Mouse (Mus musculus) bone marrow macrophage, adult 2 months (primary cell): ENCODE results near the gene Ift46. TPM values are rescaled to one million over a fixed set of nuclear protein-coding genes. Genes with fewer than 3 reads are reported as not detected.

Source experiments
- H3K27ac ChIP-seq: 2 replicates; pipeline ENCODE4 v1.5.1; 2012; ENCODE audit warnings: low read depth, low read length; ENCODE audit not compliant: insufficient read depth
- H3K4me1 ChIP-seq: 2 replicates; pipeline ENCODE4 v1.6.1; 2012; ENCODE audit warnings: low read length; ENCODE audit not compliant: control insufficient read depth, insufficient read depth
- H3K4me3 ChIP-seq: 2 replicates; pipeline ENCODE4 v1.5.1; 2012; ENCODE audit warnings: mild to moderate bottlenecking, low read length, moderate library complexity; ENCODE audit not compliant: insufficient read depth
- CTCF ChIP-seq: IDR thresholded peaks from 2 replicates; pipeline ENCODE4 v1.5.1; 2012; ENCODE audit warnings: low read depth, mild to moderate bottlenecking, low read length, moderate library complexity
- POLR2A ChIP-seq: IDR thresholded peaks from 2 replicates; pipeline ENCODE4 v1.6.1; 2012; ENCODE audit warnings: mild to moderate bottlenecking, low read depth, low read length, borderline replicate concordance
- polyA plus RNA-seq: library from polyadenylated mRNA; stranded (reverse); fragments of >200 nt; gene quantifications from 2 replicates; pipeline ENCODE4 v1.2.4, GENCODE M21; 2012; ENCODE audit not compliant: missing spikeins, insufficient read depth, insufficient read length

The Ift46 gene
- polyA plus RNA-seq, 1 experiment, result 86.7 TPM

DNA sequence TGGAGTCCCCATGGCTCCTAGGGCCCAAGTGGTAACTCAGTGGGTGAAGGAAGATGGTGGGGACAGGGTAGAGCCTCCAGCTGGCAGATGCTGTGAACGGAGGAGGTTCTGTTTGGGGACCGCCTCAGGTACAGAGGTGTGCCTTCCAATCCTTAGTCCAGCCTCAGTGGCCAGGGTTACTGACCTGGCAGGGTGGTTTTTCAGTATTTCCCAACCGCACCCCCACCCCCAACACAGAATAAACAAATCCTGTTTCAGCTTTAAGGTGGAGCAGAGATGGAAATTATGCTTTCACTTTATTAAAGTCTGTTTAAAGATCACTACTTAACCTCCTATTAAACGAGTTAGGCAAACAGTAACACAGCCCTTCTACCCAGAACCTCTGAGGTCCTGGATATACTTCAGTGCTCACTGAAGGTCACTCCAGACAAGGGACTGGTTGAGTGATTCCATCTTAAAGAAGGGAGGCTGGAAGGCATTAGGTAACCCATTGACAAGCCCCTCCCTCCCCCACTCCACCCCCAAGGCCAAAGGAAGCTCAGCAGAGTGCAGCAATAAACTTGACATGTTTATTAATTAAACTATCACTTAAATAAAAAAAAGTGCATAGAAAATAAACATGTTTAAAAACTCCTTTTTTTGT lies 35.2 kb downstream of the Ift46 start, which contains the start of gene Ttc36:
Gene Ttc36 (minus strand): TSS at position 265 of the 643 bp plus-strand sequence.
- no peak for TF ChIP-seq POLR2A

GRCm38 (mm10) chr9:44804678-44805077 lies 37.0 kb downstream of the Ift46 start:
- H3K27ac ChIP-seq, result no peak overlapping the region
- H3K4me3 ChIP-seq, result no peak overlapping the region
- peaks cover 14% of the 10 kb centered on the region; the same call in 1 of the 2 replicates for H3K4me1 ChIP-seq
- TF ChIP-seq POLR2A (no peak), CTCF (no peak)

More for the DNA sequence above, 35.2 kb downstream of the Ift46 start, which contains the start of gene Ttc36:
- Histone ChIP-seq H3K27ac (no peak within 1 kb of the TSS), H3K4me1 (peaks cover 17% of the 10 kb centered on the region; the same call in 1 of the 2 replicates), H3K4me3 (no peak within 1 kb of the TSS)

DNA sequence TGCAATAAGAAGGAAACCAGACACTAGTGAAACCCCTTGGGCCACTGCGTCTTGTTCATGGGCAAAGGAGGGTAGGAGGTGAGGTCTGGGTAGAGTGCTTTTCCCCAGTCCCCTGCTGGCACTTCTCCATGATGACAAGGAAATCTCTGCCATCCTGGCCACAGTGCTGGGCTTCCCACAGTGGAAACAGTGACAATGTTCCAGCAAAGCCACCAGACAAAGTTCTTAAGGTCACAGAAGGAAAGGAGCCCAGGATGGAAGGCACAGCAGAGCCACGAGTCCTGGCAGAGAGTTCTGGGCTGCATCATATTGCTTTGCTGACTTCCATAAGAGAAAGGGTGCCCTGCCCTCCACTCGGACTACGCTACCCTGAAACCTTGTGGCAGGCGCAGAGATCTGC lies 37.8 kb downstream of the Ift46 start:
- TF ChIP-seq CTCF, result no peak

DNA sequence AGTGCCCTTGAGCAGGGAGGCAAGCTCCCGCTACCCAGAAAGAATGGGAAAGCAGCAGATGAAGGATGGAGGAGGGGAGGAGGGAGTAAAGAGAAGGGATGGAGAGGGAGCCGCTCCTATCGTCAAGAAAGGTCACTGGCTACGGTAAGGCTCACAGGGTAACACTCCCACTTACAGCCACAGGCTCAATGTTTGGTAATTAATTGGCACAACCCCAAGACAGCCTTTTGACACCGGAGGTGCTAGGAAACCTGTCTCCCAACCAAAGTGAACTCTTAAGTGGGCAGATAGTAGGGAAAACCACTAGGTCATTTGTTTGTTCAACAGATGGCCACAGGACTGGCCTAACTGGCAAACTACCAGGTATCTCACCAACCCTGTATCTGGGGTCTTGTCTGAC lies 39.4 kb downstream of the Ift46 start:
- H3K4me3 ChIP-seq, result no peak overlapping the region
- H3K27ac ChIP-seq, result no peak overlapping the region
- H3K4me1 ChIP-seq, result 0 out of 2 replicates have a peak, but pooled peaks cover under 1% of the 10 kb centered on the region
- TF ChIP-seq CTCF (no peak), POLR2A (no peak)

More for the DNA sequence above, 37.8 kb downstream of the Ift46 start:
- Histone ChIP-seq H3K4me1 (peaks cover 7% of the 10 kb centered on the region; the same call in 1 of the 2 replicates), H3K27ac (no peak overlapping the region), H3K4me3 (no peak overlapping the region)

- TF ChIP-seq CTCF, result no peak
- TF ChIP-seq POLR2A, result no peak
These were observed 40.1 kb downstream of the Ift46 start for GRCm38 (mm10) chr9:44807778-44808177.

DNA sequence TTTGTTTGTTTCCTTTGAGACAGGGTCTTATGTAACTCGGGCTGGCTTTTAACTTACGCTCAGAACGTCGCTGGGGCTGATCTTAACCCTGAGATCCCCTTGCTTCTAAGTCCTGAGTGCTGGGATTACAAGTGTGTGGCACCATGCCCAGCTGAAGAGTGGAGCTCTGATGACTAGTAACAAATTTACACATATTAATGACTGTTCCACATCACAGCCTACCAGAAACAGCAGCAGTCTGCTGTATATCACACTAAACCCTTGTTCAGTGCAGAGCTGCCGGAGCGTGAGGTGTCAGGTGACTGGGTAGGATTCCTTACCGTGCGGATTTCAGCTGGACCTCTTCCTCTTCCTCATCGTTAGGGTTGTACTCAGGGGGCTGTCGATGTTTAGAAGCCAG lies 42.6 kb downstream of the Ift46 start:
- no peaks in the 10 kb centered on the region for H3K4me1 ChIP-seq
- TF ChIP-seq CTCF (no peak), POLR2A (no peak)

More at GRCm38 (mm10) chr9:44807778-44808177, 40.1 kb downstream of the Ift46 start:
- no peak overlapping the region for H3K27ac ChIP-seq
- no peaks in the 10 kb centered on the region for H3K4me1 ChIP-seq
- no peak overlapping the region for H3K4me3 ChIP-seq

GRCm38 (mm10) chr9:44814179-44814578 lies 46.5 kb downstream of the Ift46 start:
- Histone ChIP-seq H3K27ac (no peak overlapping the region), H3K4me1 (no peaks in the 10 kb centered on the region), H3K4me3 (no peak overlapping the region)
- TF ChIP-seq CTCF, result no peak
- no peak for TF ChIP-seq POLR2A

More for the DNA sequence above, 42.6 kb downstream of the Ift46 start:
- H3K4me3 ChIP-seq, result no peak overlapping the region
- no peak overlapping the region for H3K27ac ChIP-seq

GRCm38 (mm10) chr9:44817522-44817921 lies 49.8 kb downstream of the Ift46 start:
- no peak for TF ChIP-seq CTCF
- TF ChIP-seq POLR2A, result no peak
- no peak overlapping the region for H3K27ac ChIP-seq

DNA sequence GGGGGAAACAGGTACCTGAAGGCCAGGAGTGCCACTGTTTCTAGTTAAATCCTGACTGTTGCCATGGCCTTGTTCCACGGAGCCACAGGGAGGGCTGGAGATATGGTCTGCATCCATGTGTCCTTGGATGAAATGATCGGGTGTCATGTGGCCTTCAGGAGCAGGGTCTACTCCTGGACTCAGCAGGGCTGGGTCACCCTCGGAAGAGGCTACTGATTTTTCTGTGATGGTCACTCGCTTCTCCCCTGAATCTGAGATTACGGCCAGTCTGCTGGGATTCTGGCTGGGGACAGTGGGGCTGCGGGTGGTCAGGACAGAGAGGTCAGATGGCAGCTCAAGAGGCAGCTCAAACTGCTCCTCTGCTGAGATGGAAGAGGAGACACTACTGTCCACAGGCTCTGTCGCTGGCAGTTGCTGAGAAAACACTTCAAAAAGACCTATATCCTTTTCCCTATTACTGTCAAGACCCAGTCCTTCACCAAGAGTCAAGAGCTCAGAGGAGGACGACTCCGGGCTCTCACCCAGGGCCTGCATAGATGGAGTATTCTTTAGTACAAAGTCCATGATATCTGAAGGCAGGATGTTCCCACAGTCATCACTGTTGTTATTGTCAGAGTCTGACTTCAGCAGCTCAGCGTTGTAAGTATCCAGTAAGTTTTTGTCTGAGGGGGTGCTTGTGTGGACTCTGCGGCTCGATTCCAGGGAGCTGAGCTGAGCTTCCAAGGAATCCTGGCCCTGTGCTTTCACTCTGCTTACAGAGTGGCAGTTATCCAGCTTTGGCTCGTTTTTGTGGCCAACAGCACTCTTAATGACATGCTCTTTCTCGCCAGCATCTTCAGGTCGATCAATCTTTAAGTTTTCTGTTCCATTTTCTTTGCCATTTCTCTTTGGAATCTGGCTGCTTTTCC lies 52.5 kb downstream of the Ift46 start:
- no peak overlapping the region for H3K27ac ChIP-seq
- TF ChIP-seq POLR2A (no peak), CTCF (no peak)
- no peak overlapping the region for H3K4me3 ChIP-seq
- no peaks in the 10 kb centered on the region for H3K4me1 ChIP-seq

More at GRCm38 (mm10) chr9:44817522-44817921, 49.8 kb downstream of the Ift46 start:
- no peak overlapping the region for H3K4me3 ChIP-seq
- H3K4me1 ChIP-seq, result no peaks in the 10 kb centered on the region

GRCm38 (mm10) chr9:44826660-44827059 lies 59.0 kb downstream of the Ift46 start:
- TF ChIP-seq CTCF (no peak), POLR2A (no peak)
- Histone ChIP-seq H3K4me3 (no peak overlapping the region), H3K27ac (no peak overlapping the region), H3K4me1 (no peaks in the 10 kb centered on the region)
